Mouse (Mus musculus) CH12.LX (cell line): ENCODE data around the gene Hoxd4. TPM values are rescaled to one million over a fixed set of nuclear protein-coding genes. Genes with fewer than 3 reads are reported as not detected.

Experiments
- DNase-seq: peaks from one replicate; pipeline ENCODE4 v3.0.0-alpha.2; 2013; ENCODE audit errors: extremely low read depth
- H3K27ac ChIP-seq: 2 replicates; pipeline ENCODE4 v1.5.1; 2012; ENCODE audit warnings: low read depth, mild to moderate bottlenecking, control low read depth, moderate library complexity; ENCODE audit not compliant: insufficient read depth
- H3K27me3 ChIP-seq: replicated peaks from 2 replicates; pipeline ENCODE3; 2012; ENCODE audit warnings: inconsistent platforms
- H3K36me3 ChIP-seq, 2 experiments: replicated peaks in 1 of 2; 2 replicates each; pipeline versions ENCODE3 to v1.6.1; 2012; ENCODE audit warnings: inconsistent platforms in 1 of 2, low read length in 1 of 2, mild to moderate bottlenecking in 1 of 2, mixed read lengths in 1 of 2, moderate library complexity in 1 of 2; ENCODE audit not compliant: control insufficient read depth in 1 of 2, insufficient read depth in 1 of 2
- H3K4me1 ChIP-seq, 2 experiments: 2 replicates each; pipeline ENCODE4 v1.6.1; 2012; ENCODE audit warnings: inconsistent platforms in 1 of 2, moderate library complexity in 1 of 2; ENCODE audit not compliant: insufficient read depth in 2 of 2, control insufficient read depth in 1 of 2
- H3K4me2 ChIP-seq: 2 replicates; pipeline ENCODE4 v1.6.1; 2012; ENCODE audit warnings: low read depth, mild to moderate bottlenecking, control low read depth; ENCODE audit not compliant: poor library complexity, insufficient read depth, severe bottlenecking
- H3K4me3 ChIP-seq, 3 experiments: fragments of 150-350 bp in 1 of 3; sonication (generic) in 1 of 3; replicated peaks in 1 of 3; 2 replicates each; pipeline versions ENCODE3 to v1.5.1; 2011 to 2012; ENCODE audit warnings: low read depth in 2 of 3, low read length in 2 of 3, mild to moderate bottlenecking in 2 of 3, moderate library complexity in 2 of 3, control low read depth in 1 of 3, improper control_type of control experiment in 1 of 3, inconsistent platforms in 1 of 3, mixed read lengths in 1 of 3; ENCODE audit not compliant: poor library complexity in 1 of 3
- H3K79me2 ChIP-seq: replicated peaks from 2 replicates; pipeline ENCODE4 v1.6.1; 2012; ENCODE audit warnings: mild to moderate bottlenecking, moderate library complexity; ENCODE audit not compliant: control insufficient read depth, poor library complexity, insufficient read depth, severe bottlenecking; ENCODE audit errors: extremely low read depth
- H3K9ac ChIP-seq: 2 replicates; pipeline ENCODE4 v1.6.1; 2012; ENCODE audit warnings: low read depth, mild to moderate bottlenecking, control low read depth, moderate library complexity; ENCODE audit not compliant: insufficient read depth
- H3K9me3 ChIP-seq: replicated peaks from 2 replicates; pipeline ENCODE3; 2012; ENCODE audit warnings: low read length, inconsistent platforms, mixed read lengths
- BHLHE40 ChIP-seq: IDR thresholded peaks from 2 replicates; pipeline ENCODE4 v1.6.1; 2011; ENCODE audit warnings: mild to moderate bottlenecking, low read depth, low read length, improper control_type of control experiment
- CTCF ChIP-seq, 2 experiments: IDR thresholded peaks in 1 of 2; conservative IDR thresholded peaks in 1 of 2; 2 replicates each; pipeline ENCODE4 v1.5.1; 2011 to 2012; ENCODE audit warnings: low read depth in 2 of 2, low read length in 2 of 2, improper control_type of control experiment in 1 of 2, inconsistent platforms in 1 of 2, mild to moderate bottlenecking in 1 of 2, moderate library complexity in 1 of 2
- E2F4 ChIP-seq: IDR thresholded peaks from 2 replicates; pipeline ENCODE4 v1.6.1; 2011; ENCODE audit warnings: low read depth, low read length, improper control_type of control experiment; ENCODE audit not compliant: insufficient replicate concordance
- EP300 ChIP-seq: IDR thresholded peaks from 2 replicates; pipeline ENCODE4 v1.6.1; 2011; ENCODE audit warnings: low read length, improper control_type of control experiment
- ETS1 ChIP-seq: conservative IDR thresholded peaks from 2 replicates; pipeline ENCODE4 v1.6.1; 2012; ENCODE audit warnings: low read depth, mild to moderate bottlenecking, inconsistent platforms, low read length, improper control_type of control experiment, moderate library complexity
- GABPA ChIP-seq: IDR thresholded peaks from 2 replicates; pipeline ENCODE4 v1.6.1; 2012; ENCODE audit warnings: low read depth, low read length, improper control_type of control experiment, inconsistent platforms; ENCODE audit not compliant: insufficient replicate concordance
- IRF4 ChIP-seq: IDR thresholded peaks from 2 replicates; pipeline ENCODE4 v1.6.1; 2014; ENCODE audit warnings: low read depth, mild to moderate bottlenecking, inconsistent platforms, low read length, improper control_type of control experiment
- JUND ChIP-seq: conservative IDR thresholded peaks from 2 replicates; pipeline ENCODE4 v1.6.1; 2011; ENCODE audit warnings: low read depth, low read length, improper control_type of control experiment
- MAX ChIP-seq: IDR thresholded peaks from 2 replicates; pipeline ENCODE4 v1.6.1; 2011; ENCODE audit warnings: low read length, improper control_type of control experiment
- MAZ ChIP-seq: IDR thresholded peaks from 2 replicates; pipeline ENCODE4 v1.6.1; 2012; ENCODE audit warnings: low read depth, mild to moderate bottlenecking, inconsistent platforms, low read length, improper control_type of control experiment, moderate library complexity
- MEF2A ChIP-seq: IDR thresholded peaks from 2 replicates; pipeline ENCODE4 v1.6.1; 2014; ENCODE audit warnings: low read depth, mild to moderate bottlenecking, inconsistent platforms, low read length, improper control_type of control experiment, borderline replicate concordance
- MXI1 ChIP-seq: IDR thresholded peaks from 2 replicates; pipeline ENCODE4 v1.6.1; 2011; ENCODE audit warnings: mild to moderate bottlenecking, low read depth, low read length, improper control_type of control experiment
- MYC ChIP-seq: IDR thresholded peaks from 2 replicates; pipeline ENCODE4 v1.6.1; 2011; ENCODE audit warnings: low read depth, mild to moderate bottlenecking, improper control_type of control experiment, low read length
- NRF1 ChIP-seq: IDR thresholded peaks from 2 replicates; pipeline ENCODE4 v1.6.1; 2014; ENCODE audit warnings: low read depth, mild to moderate bottlenecking, inconsistent platforms, low read length, improper control_type of control experiment, moderate library complexity
- PAX5 ChIP-seq: IDR thresholded peaks from 2 replicates; pipeline ENCODE4 v1.6.1; 2012; ENCODE audit warnings: low read length, inconsistent platforms, mixed read lengths
- POLR2A ChIP-seq: IDR thresholded peaks from 2 replicates; pipeline ENCODE4 v1.6.1; 2011; ENCODE audit warnings: low read depth, mild to moderate bottlenecking, improper control_type of control experiment, low read length
- RAD21 ChIP-seq: IDR thresholded peaks from 2 replicates; pipeline ENCODE4 v1.6.1; 2011; ENCODE audit warnings: low read depth, mild to moderate bottlenecking, low read length, improper control_type of control experiment, moderate library complexity
- RCOR1 ChIP-seq: conservative IDR thresholded peaks from 2 replicates; pipeline ENCODE4 v1.6.1; 2012; ENCODE audit warnings: low read depth, mild to moderate bottlenecking, inconsistent platforms, low read length, improper control_type of control experiment
- SIN3A ChIP-seq: IDR thresholded peaks from 2 replicates; pipeline ENCODE4 v1.6.1; 2012; ENCODE audit warnings: low read length, improper control_type of control experiment, inconsistent platforms
- SMC3 ChIP-seq: IDR thresholded peaks from 2 replicates; pipeline ENCODE4 v1.6.1; 2011; ENCODE audit warnings: low read depth, low read length, improper control_type of control experiment
- TBP ChIP-seq: conservative IDR thresholded peaks from 2 replicates; pipeline ENCODE4 v1.6.1; 2011; ENCODE audit warnings: low read depth, low read length, improper control_type of control experiment
- USF1 ChIP-seq: IDR thresholded peaks from 2 replicates; pipeline ENCODE4 v1.6.1; 2014; ENCODE audit warnings: low read depth, mild to moderate bottlenecking, inconsistent platforms, low read length, improper control_type of control experiment
- USF2 ChIP-seq: conservative IDR thresholded peaks from 2 replicates; pipeline ENCODE4 v1.6.1; 2011; ENCODE audit warnings: low read depth, low read length, improper control_type of control experiment
- ZC3H11A ChIP-seq: IDR thresholded peaks from 2 replicates; pipeline ENCODE4 v1.6.1; 2012; ENCODE audit warnings: low read depth, mild to moderate bottlenecking, inconsistent platforms, low read length, improper control_type of control experiment
- ZKSCAN1 ChIP-seq: IDR thresholded peaks from 2 replicates; pipeline ENCODE4 v1.6.1; 2012; ENCODE audit warnings: low read depth, inconsistent platforms, low read length, improper control_type of control experiment, borderline replicate concordance
- ZMIZ1 ChIP-seq: IDR thresholded peaks from 2 replicates; pipeline ENCODE4 v1.6.1; 2012; ENCODE audit warnings: low read depth, mild to moderate bottlenecking, inconsistent platforms, low read length, improper control_type of control experiment
- dilution Hi-C: fragments of 300-500 bp; cut with MboI; formaldehyde crosslinking; loops from 2 replicates; pipeline ENCODE4 v1.14.3; 2020; ENCODE audit warnings: low sequenced_read_pairs; ENCODE audit not compliant: extremely low pct_unique_long_range_greater_than_20kb, extremely low pct_ligation_motif_present
- in situ Hi-C: fragments of 300-500 bp; cut with MboI; formaldehyde crosslinking; loops from 3 replicates; pipeline ENCODE4 v1.14.3; 2019; ENCODE audit warnings: low sequenced_read_pairs, low pct_ligation_motif_present, low pct_unique_long_range_greater_than_20kb, mixed read lengths
- polyA plus RNA-seq: library from polyadenylated mRNA; unstranded; fragments of >175 nt; gene quantifications from 2 replicates; pipeline ENCODE4 v1.2.1, GENCODE M21; 2012; ENCODE audit warnings: low read depth; ENCODE audit not compliant: insufficient read length
- total RNA-seq, 2 experiments: library from RNA; depleted of rRNA; stranded (reverse); fragments of 300-350 nt in 1 of 2; fragments of >200 nt in 1 of 2; gene quantifications; 2 replicates each; pipeline ENCODE4 v1.2.3; 2012 to 2014

Hoxd4 gene
- 8.4 and 9.8 TPM in 2 replicates for total RNA-seq (2012; rRNA removed)
- 6.0 and 7.2 TPM in 2 replicates for total RNA-seq (2014; rRNA removed)
- polyA plus RNA-seq = 5.4 and 6.3 TPM in 2 replicates

DNA sequence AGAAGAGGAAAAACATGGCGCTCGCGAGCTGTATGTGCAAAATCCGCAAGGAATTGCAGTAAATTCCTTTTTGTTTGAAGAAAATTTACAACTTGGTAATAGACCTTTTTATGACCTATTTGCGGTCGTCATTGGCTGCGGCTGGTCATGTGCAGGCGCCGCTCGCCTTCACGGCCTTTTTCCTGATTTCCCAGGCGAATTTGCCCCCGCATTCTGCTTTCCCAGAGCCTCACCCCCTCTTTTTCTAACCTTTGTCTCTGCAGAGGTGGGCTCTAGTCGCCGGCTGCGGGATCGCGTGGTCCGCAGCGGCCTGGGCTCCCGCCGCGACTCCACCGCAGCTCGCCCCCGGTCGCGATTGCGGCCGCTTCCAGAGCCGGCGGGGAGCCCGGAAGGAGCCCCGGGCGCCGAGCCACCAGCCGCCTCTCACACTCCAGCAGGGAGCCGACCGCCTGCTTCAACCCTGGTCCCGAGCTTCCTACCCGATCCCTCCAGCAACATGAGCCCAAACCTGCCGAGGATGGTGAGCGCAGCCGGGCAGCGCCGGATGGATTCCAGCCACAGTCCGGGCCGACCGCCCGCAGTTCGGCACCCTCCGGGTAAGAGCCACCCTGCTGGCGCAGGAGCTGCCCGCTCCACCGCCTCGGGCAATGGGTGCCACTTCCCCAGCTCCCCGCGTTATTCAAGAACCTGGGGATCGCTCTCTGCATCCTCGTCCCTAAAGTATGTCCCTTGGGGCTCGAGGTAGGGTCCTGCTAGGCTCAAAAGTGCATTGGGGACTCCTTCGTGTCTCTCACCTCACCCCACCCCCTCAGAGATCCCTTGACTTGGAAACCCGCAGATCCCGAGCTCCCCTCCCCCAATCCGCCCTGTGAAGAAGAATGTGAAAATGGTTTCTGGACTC is at the start of gene Hoxd4, which contains the start of gene Hoxd3:
TSS of gene Hoxd4 (plus strand) at position 209 of the 901 bp plus-strand sequence.
TSS of gene Hoxd3 (plus strand) at position 207 of the 901 bp plus-strand sequence.
- Histone ChIP-seq H3K79me2 (no peaks in the 10 kb centered on the region), H3K9ac (no peak within 1 kb of the TSS), H3K9me3 (peaks cover 4% of the 10 kb centered on the region), H3K4me1 (peaks cover 6 to 12% of the 10 kb centered on the region in 2 experiments; a peak in 3 of 4 replicates), H3K27me3 (no peaks in the 10 kb centered on the region), H3K4me2 (no peak within 1 kb of the TSS), H3K27ac (no peak within 1 kb of the TSS), H3K4me3 (no peak within 1 kb of the TSS), H3K36me3 (no peaks in the 10 kb centered on the region)
- TF ChIP-seq MXI1 = no peak
- no peak for TF ChIP-seq BHLHE40
- no peak for TF ChIP-seq SIN3A
- no peak for DNase-seq
- in situ Hi-C loops (loop anchor here (25.0 kb wide), 1 partner anchor 875 kb away; no protein-coding TSS in a partner anchor), dilution Hi-C loops (no loop called here)

DNA sequence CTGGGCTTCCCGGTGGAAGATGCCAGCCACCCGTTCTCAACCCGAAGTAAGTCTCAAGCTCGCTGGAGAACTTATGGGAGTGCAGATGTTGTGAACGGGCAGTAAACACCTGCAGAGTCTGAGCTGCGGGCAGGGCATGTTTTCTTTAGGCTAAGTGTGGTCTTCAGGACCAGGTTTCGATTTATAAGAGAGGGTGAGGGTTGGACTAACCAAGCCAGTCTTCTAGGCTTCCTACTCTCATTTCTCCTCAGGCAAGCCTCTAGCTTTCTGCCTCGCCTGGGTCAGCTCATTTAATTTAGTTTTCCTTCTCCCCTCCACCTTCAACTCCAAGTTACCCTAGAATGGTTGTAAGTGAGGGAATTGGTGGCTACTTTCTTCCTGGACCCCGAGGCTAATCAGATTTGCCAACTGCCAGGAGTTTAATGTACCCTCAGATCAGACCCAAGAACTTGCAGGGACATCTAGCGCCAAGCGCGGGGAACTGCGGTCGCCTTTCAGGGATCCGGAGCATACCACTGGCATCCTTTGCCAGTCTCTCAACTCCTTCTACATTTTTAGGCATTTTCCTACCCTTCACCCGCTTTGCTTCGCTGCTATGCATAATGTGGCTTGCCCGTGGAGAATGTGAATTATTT is 48.3 kb upstream of the Hoxd4 start:
- Histone ChIP-seq H3K9ac (0 out of 2 replicates have a peak overlapping the region, but pooled peaks have one; percentile 9), H3K9me3 (peaks cover 22% of the 10 kb centered on the region), H3K27ac (no peak overlapping the region), H3K79me2 (no peaks in the 10 kb centered on the region), H3K27me3 (no peaks in the 10 kb centered on the region), H3K4me3 (peak overlapping the region; percentile 23 to 33 (median 32)), H3K4me2 (peak overlapping the region; percentile 90), H3K4me1 (peaks cover 0 to 5% of the 10 kb centered on the region in 2 experiments; a peak in 2 of 4 replicates), H3K36me3 (no peaks in the 10 kb centered on the region)
- in situ Hi-C loops = loop anchor here (10.0 to 25.0 kb wide), 3 partner anchors 369 to 1076 kb away; partner anchors contain the start of gene Chrna1
- dilution Hi-C loops = no loop called here
- DNase-seq = peak; percentile 52
- TF ChIP-seq RCOR1 = no peak
- TF ChIP-seq MEF2A = no peak
- no peak for TF ChIP-seq POLR2A
- no peak for TF ChIP-seq ZKSCAN1
- TF ChIP-seq CTCF (conservative IDR thresholded peaks at IDR 0.05 in 1 of 2, IDR thresholded peaks at IDR 0.05 in 1 of 2; ENCODE audit: low read depth in 2 of 2, low read length in 2 of 2) = peak; percentile 42 to 80
- no peak for TF ChIP-seq IRF4
- TF ChIP-seq GABPA = no peak
- peak; percentile 72 for TF ChIP-seq SMC3
- peak; percentile 82 for TF ChIP-seq RAD21
- TF ChIP-seq TBP = no peak
- TF ChIP-seq SIN3A = no peak
- no peak for TF ChIP-seq MAZ
- TF ChIP-seq JUND = no peak
- TF ChIP-seq PAX5 = no peak
- no peak for TF ChIP-seq MAX
- TF ChIP-seq E2F4 = no peak
- TF ChIP-seq ZC3H11A = 0 out of 2 replicates have a peak, but pooled peaks have one; percentile 9
- TF ChIP-seq USF2 = no peak
- no peak for TF ChIP-seq MYC
- no peak for TF ChIP-seq ETS1
- no peak for TF ChIP-seq EP300
- no peak for TF ChIP-seq NRF1
- no peak for TF ChIP-seq USF1
- no peak for TF ChIP-seq ZMIZ1
